Mouse (Mus musculus) lung, adult 2 months (tissue): Measurements from ENCODE around the gene Cdk8. TPM values are rescaled to one million over a fixed set of nuclear protein-coding genes. Genes with fewer than 3 reads are reported as not detected.

Experiments
- DNase-seq: peaks from one replicate; pipeline ENCODE4 v3.0.0; 2022
- H3K4me1 ChIP-seq: fragments of 200-500 bp; 2 replicates; pipeline ENCODE4 v1.6.1; 2011; ENCODE audit warnings: low read length; ENCODE audit not compliant: control insufficient read depth, insufficient read depth
- H3K4me3 ChIP-seq: fragments of 200-500 bp; replicated peaks from 2 replicates; pipeline ENCODE3; 2011; ENCODE audit warnings: low read depth, mild to moderate bottlenecking, control low read depth, low read length; ENCODE audit errors: extremely low read depth
- CTCF ChIP-seq: fragments of 200-500 bp; IDR thresholded peaks from 2 replicates; pipeline ENCODE4 v1.5.1; 2011; ENCODE audit warnings: mild to moderate bottlenecking, low read length, control low read depth; ENCODE audit not compliant: insufficient read depth
- POLR2A ChIP-seq: fragments of 200-500 bp; IDR thresholded peaks from 2 replicates; pipeline ENCODE4 v1.6.1; 2011; ENCODE audit warnings: low read depth, mild to moderate bottlenecking, control low read depth, low read length, borderline replicate concordance; ENCODE audit errors: extremely low read depth
- WGBS: fragments of 180-500 bp; shearing (Covaris S2); methylation state at CpG from one replicate; pipeline ENCODE4 v1.1.7; 2018; 5-methylcytosine and 5-hydroxymethylcytosine counted together
- polyA plus RNA-seq: library from polyadenylated mRNA; depleted of rRNA; stranded (reverse); fragments of >200 nt; gene quantifications from 2 replicates; pipeline ENCODE4 v1.2.3, GENCODE M21; 2012

Cdk8 gene
- polyA plus RNA-seq, 1 experiment, result 33.8 TPM

GRCm38 (mm10) chr5:146274420-146275045, 43.5 kb downstream of the Cdk8 start:
- no peak overlapping the region for H3K4me3 ChIP-seq
- no peak for DNase-seq
- H3K4me1 ChIP-seq, result peaks cover 8% of the 10 kb centered on the region
- TF ChIP-seq POLR2A (no peak), CTCF (no peak)
- 68% methylated on average over 4 of the region's 4 CpGs for WGBS

DNA sequence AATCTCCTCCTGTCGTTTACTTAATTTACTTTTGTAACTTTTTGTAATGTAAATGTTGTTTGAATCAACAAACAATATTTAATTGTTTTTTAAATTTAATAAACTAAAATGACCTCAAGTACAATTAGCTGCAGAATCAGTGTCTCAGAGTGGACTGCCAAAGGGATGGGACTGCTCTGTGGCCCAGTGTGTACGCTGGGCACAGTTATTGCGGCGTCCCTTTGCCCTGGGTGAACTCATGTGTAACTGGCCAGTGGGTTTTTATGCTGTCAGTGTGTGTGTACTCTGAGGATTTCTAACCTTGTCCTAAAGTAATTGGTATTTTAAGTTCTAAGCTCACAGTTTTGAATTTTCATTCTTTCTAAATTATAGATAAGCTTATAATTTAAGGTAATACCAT, 46.5 kb downstream of the Cdk8 start:
- 90% methylated on average over 4 of the region's 4 CpGs for WGBS
- TF ChIP-seq CTCF, result no peak
- TF ChIP-seq POLR2A, result no peak
- H3K4me3 ChIP-seq, result no peak overlapping the region
- peaks cover 8% of the 10 kb centered on the region for H3K4me1 ChIP-seq
- no peak for DNase-seq

GRCm38 (mm10) chr5:146280012-146280411, 49.0 kb downstream of the Cdk8 start:
- no peak overlapping the region for H3K4me3 ChIP-seq
- no peaks in the 10 kb centered on the region for H3K4me1 ChIP-seq
- no peak for DNase-seq
- TF ChIP-seq CTCF, result no peak

- no peak for TF ChIP-seq POLR2A
- no peak for TF ChIP-seq CTCF
- Histone ChIP-seq H3K4me1 (no peaks in the 10 kb centered on the region), H3K4me3 (no peak overlapping the region)
- DNase-seq, result no peak
- WGBS, result 79% methylated on average over 4 of the region's 4 CpGs
Observed at GRCm38 (mm10) chr5:146281241-146281818, 50.3 kb downstream of the Cdk8 start.

- DNase-seq, result no peak
- no peak overlapping the region for H3K4me3 ChIP-seq
- TF ChIP-seq CTCF (no peak), POLR2A (no peak)
- no peaks in the 10 kb centered on the region for H3K4me1 ChIP-seq
- 75% methylated on average over 13 of the region's 13 CpGs for WGBS
Observed at GRCm38 (mm10) chr5:146281884-146282579, 51.0 kb downstream of the Cdk8 start.

- H3K4me1 ChIP-seq, result no peaks in the 10 kb centered on the region
- DNase-seq, result no peak
- 87% methylated on average over 6 of the region's 6 CpGs for WGBS
- no peak overlapping the region for H3K4me3 ChIP-seq
- TF ChIP-seq POLR2A, result no peak
- no peak for TF ChIP-seq CTCF
Observed at GRCm38 (mm10) chr5:146283899-146284298, 52.9 kb downstream of the Cdk8 start.

- 77% methylated on average over 10 of the region's 10 CpGs for WGBS
- DNase-seq, result no peak
- H3K4me3 ChIP-seq, result no peak overlapping the region
- TF ChIP-seq POLR2A (no peak), CTCF (no peak)
- H3K4me1 ChIP-seq, result 0 out of 2 replicates have a peak, but pooled peaks cover 2% of the 10 kb centered on the region
Observed at GRCm38 (mm10) chr5:146287416-146287815, 56.4 kb downstream of the Cdk8 start.

GRCm38 (mm10) chr5:146288048-146288501, 57.0 kb downstream of the Cdk8 start:
- TF ChIP-seq CTCF (no peak), POLR2A (no peak)
- 56% methylated on average over 13 of the region's 13 CpGs for WGBS
- DNase-seq, result no peak
- peaks cover 4% of the 10 kb centered on the region; the same call in 1 of the 2 replicates for H3K4me1 ChIP-seq
- no peak overlapping the region for H3K4me3 ChIP-seq

DNA sequence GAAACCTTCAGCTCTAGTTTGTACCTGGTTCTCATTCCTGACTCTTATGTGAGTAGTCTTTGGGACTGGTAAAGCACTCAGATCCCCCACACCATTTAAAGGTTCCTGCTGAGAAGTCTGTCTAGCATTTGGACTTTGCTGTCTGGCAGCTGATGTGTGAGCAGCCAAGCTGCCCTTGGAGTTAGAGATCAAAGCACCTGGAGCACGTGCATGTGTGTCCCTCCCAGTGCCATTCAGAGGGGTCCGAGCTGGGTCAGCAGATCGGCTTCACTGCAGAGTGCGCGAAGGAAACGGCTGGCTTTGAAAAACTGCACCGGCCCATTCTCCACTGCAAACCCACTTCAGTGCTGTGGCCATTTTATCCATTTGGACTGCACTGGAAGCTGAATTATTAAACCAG, 58.9 kb downstream of the Cdk8 start:
- peaks cover 12% of the 10 kb centered on the region for H3K4me1 ChIP-seq
- no peak for TF ChIP-seq CTCF
- no peak for TF ChIP-seq POLR2A
- no peak for DNase-seq
- WGBS, result 56% methylated on average over 7 of the region's 7 CpGs
- no peak overlapping the region for H3K4me3 ChIP-seq

DNA sequence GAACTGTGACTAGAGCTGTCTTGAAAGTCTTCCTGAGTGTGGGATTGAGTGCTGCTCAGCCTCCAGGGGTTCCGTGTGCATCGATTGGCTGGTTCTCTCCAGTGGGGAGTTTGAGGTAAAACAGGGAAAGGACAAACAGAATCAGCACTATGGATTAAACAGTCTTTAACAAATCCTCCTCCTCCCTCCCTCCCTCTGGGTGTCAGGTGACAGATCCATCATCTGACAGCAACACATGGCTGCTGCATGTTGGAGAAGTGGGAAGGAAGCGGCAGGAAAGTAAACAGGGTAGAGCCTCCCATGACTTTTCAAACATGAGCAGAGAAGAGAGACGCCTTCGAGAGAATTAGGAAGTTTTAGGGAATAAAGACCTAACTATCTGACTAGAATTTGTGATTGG, 59.4 kb downstream of the Cdk8 start:
- 58% methylated on average over 5 of the region's 5 CpGs for WGBS
- no peak for DNase-seq
- Histone ChIP-seq H3K4me3 (no peak overlapping the region), H3K4me1 (peaks cover 12% of the 10 kb centered on the region)
- TF ChIP-seq CTCF (no peak), POLR2A (no peak)
